Mouse (Mus musculus): ENCODE data around the gene Gm5148. TPM values are rescaled to one million over a fixed set of nuclear protein-coding genes. Genes with fewer than 3 reads are reported as not detected.

Gm5148 gene
- polyA plus RNA-seq (2014; fragmentation: Nextera tagmentation; extraction: Ambion mirVana) = 13.3 and 17.0 TPM in 2 replicates

DNA sequence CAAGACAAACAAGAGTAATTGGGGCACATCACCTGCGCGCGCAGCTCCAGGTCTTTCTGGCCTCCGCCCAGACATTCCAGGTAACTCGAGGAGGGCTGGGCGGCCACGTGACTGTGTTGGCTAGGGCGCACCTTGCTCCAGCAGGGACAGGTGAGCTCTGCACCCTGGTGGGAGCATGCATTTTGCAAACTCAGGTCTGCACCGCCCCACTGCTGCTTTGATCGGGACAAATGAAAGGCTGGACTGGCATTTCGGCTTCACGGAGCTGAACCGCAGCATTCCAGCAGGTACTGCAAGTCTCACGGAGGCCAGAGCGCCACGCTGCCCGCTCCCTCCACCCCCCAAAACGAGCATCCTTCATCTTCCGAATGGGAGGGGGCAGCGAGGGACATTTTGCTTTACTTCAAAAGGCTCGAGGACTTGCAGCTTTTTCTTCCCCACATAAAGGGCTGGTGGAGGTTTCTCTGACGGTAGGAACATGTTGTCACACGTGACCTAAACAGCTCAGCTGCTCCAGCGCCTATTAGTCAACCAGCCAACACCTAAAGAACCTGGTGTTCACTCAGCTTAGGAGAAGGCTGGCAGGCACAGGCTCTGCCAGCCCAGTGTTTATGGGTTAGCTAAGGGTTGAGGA, at the start of gene Gm5148:
Gene Gm5148, minus strand, starts transcription at position 320 of the 634 bp plus-strand sequence.
- DNase-seq (ENCODE audit: low spot score) (peak; percentile 57), ATAC-seq (ENCODE audit: low FRiP score) (peak; percentile 75)
- Histone ChIP-seq H3K4me2 (replicated peaks) (peak within 1 kb of the TSS; percentile 68), H3K4me3 (replicated peaks; ENCODE audit: low read length) (peak within 1 kb of the TSS; percentile 34), H3K27me3 (ENCODE audit: control insufficient read depth, insufficient read depth, low read length) (no peaks in the 10 kb centered on the region), H3K36me3 (replicated peaks; ENCODE audit: control insufficient read depth, insufficient read depth) (no peaks in the 10 kb centered on the region), H3K9me3 (ENCODE audit: control insufficient read depth, low read length) (no peaks in the 10 kb centered on the region), H3K27ac (peak within 1 kb of the TSS; percentile 69), H3K4me1 (replicated peaks; ENCODE audit: control insufficient read depth, insufficient read depth, low read length) (peaks cover 9% of the 10 kb centered on the region; the same call in 1 of the 2 replicates), H3K9ac (peak within 1 kb of the TSS; percentile 65)
- WGBS = 2% methylated on average over 24 of the region's 24 CpGs

DNA sequence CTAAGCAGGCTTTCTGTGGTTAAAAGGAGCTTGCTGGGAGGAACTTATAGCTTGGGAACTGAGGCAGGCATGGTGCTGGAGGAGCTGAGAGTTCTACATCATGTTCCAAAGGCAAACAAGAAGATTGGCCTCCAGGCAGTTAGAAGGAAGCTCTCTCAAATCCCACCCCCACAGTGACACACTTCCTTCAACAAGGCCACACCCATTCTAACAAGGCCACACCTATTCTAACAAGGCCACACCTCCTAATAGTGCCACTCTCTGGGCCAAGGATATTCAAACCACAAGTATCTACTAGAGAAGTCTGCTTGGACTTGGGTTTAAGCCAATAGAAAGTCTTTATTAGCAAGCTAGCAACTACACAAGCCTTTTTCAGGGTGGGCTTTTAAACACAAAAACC, 46.7 kb upstream of the Gm5148 start:
- H3K4me3 ChIP-seq (replicated peaks; ENCODE audit: low read length) = no peak overlapping the region
- H3K27ac ChIP-seq = no peak overlapping the region
- H3K9me3 ChIP-seq (ENCODE audit: control insufficient read depth, low read length) = no peaks in the 10 kb centered on the region
- no peak for DNase-seq (ENCODE audit: low spot score)
- H3K36me3 ChIP-seq (replicated peaks; ENCODE audit: control insufficient read depth, insufficient read depth) = no peaks in the 10 kb centered on the region
- no peak overlapping the region for H3K9ac ChIP-seq
- no peaks in the 10 kb centered on the region for H3K27me3 ChIP-seq (ENCODE audit: control insufficient read depth, insufficient read depth, low read length)
- H3K4me1 ChIP-seq (replicated peaks; ENCODE audit: control insufficient read depth, insufficient read depth, low read length) = peaks cover 31% of the 10 kb centered on the region
- no peak for ATAC-seq (ENCODE audit: low FRiP score)
- H3K4me2 ChIP-seq (replicated peaks) = no peak overlapping the region

DNA sequence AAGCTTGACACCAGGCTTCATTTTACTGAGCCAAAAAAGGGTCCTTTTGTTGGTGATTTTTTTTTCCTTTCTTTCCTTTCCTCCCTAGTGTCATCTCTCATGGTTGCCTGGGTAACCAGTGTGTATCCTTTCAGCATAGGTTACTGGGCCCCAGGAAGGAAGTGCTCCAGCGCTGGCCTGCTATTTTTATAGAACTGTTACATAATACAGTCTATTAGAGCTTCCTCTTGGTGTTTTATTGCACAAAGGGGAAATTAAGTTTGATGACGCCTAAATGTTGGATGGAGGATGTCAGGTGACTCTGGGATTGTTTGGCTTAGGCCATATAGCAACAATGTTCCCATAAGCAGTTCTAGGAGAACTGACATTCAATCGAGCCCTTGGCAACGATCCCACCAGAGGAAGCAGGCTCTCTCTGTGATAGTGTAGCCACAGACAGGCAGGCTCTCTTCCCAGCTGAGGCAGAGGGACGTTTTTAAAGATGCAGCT, 45.0 kb upstream of the Gm5148 start:
- H3K9ac ChIP-seq = 0 out of 2 replicates have a peak overlapping the region, but pooled peaks have one; percentile 49
- H3K4me1 ChIP-seq (replicated peaks; ENCODE audit: control insufficient read depth, insufficient read depth, low read length) = peaks cover 31% of the 10 kb centered on the region
- no peaks in the 10 kb centered on the region for H3K36me3 ChIP-seq (replicated peaks; ENCODE audit: control insufficient read depth, insufficient read depth)
- 6% methylated on average over 5 of the region's 5 CpGs for WGBS
- H3K27me3 ChIP-seq (ENCODE audit: control insufficient read depth, insufficient read depth, low read length) = no peaks in the 10 kb centered on the region
- H3K4me3 ChIP-seq (replicated peaks; ENCODE audit: low read length) = no peak overlapping the region
- H3K9me3 ChIP-seq (ENCODE audit: control insufficient read depth, low read length) = no peaks in the 10 kb centered on the region
- ATAC-seq (ENCODE audit: low FRiP score) = peak; percentile 86
- DNase-seq (ENCODE audit: low spot score) = peak; percentile 72
- peak overlapping the region; percentile 29 for H3K4me2 ChIP-seq (replicated peaks)
- peak overlapping the region; percentile 81 for H3K27ac ChIP-seq

DNA sequence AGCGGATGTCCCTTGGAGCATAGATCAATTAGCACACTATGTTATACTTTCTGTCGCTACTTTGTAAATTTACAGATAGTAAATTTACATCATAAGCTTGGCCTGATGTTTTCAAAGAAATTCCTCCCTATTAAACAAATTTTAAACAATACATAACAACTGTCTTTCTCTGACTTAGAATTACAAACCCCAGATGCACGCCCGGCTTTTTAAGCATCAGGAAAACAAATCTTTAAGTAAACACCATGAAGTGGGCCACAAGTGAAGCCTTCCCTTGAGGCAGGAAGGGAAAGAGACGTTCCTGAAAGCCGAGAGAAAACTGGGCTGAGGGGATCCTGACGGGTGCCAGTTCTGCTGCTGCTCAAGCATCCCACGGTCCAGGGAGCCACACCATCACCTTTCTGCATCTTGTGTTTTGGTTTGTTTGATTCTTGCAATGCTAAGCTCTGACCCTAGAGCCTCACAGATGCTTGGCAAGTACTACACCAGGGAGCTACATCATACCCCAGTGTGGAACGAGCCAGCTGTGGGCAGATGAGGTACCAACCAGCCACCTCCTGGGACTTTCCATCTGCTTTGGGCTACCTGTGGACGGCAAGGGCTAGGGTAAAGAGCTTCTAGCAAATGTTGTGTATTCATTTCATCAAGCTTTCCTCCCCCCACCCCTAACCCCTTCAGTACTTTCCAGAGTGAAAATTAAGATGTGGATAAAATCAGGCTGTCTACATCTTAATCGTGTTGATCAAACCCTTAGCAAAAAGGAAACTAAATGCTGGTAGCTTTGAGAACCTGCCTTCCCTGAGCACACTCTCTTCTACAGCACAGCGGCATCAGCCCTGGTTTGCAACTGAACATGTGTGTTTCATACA, 43.1 kb upstream of the Gm5148 start:
- Histone ChIP-seq H3K4me2 (replicated peaks) (no peak overlapping the region), H3K27ac (peak overlapping the region; percentile 81; the same call in 1 of the 2 replicates), H3K4me3 (replicated peaks; ENCODE audit: low read length) (no peak overlapping the region), H3K27me3 (ENCODE audit: control insufficient read depth, insufficient read depth, low read length) (no peaks in the 10 kb centered on the region), H3K9me3 (ENCODE audit: control insufficient read depth, low read length) (no peaks in the 10 kb centered on the region), H3K36me3 (replicated peaks; ENCODE audit: control insufficient read depth, insufficient read depth) (no peaks in the 10 kb centered on the region), H3K4me1 (replicated peaks; ENCODE audit: control insufficient read depth, insufficient read depth, low read length) (peaks cover 31% of the 10 kb centered on the region), H3K9ac (no peak overlapping the region)
- WGBS = 71% methylated on average over 12 of the region's 12 CpGs
- ATAC-seq (ENCODE audit: low FRiP score) (no peak), DNase-seq (ENCODE audit: low spot score) (no peak)

DNA sequence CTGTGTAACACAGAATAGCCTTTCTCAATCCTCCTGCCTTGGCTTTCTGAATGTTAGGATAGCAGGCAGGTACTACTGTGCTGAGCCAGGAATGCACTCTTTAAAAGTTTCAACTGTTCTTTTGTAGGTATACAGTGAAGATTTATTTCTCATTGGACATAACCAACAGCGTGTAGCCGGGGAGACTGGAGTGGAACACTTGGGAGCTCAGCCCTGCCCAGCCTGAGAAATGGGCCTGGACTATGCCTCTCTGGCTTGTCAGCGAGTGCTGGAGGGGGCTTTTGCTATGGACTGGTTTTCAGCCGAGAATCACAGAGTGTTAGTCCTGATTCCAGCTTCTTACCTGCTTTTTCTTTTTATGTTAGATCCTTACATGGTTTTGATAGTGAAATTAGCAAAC, 42.3 kb upstream of the Gm5148 start:
- Histone ChIP-seq H3K27ac (no peak overlapping the region), H3K9me3 (ENCODE audit: control insufficient read depth, low read length) (no peaks in the 10 kb centered on the region), H3K4me3 (replicated peaks; ENCODE audit: low read length) (no peak overlapping the region), H3K4me2 (replicated peaks) (no peak overlapping the region), H3K36me3 (replicated peaks; ENCODE audit: control insufficient read depth, insufficient read depth) (no peaks in the 10 kb centered on the region), H3K27me3 (ENCODE audit: control insufficient read depth, insufficient read depth, low read length) (no peaks in the 10 kb centered on the region), H3K9ac (no peak overlapping the region), H3K4me1 (replicated peaks; ENCODE audit: control insufficient read depth, insufficient read depth, low read length) (peaks cover 31% of the 10 kb centered on the region)
- 64% methylated on average over 4 of the region's 4 CpGs for WGBS
- DNase-seq (ENCODE audit: low spot score) = no peak
- no peak for ATAC-seq (ENCODE audit: low FRiP score)

DNA sequence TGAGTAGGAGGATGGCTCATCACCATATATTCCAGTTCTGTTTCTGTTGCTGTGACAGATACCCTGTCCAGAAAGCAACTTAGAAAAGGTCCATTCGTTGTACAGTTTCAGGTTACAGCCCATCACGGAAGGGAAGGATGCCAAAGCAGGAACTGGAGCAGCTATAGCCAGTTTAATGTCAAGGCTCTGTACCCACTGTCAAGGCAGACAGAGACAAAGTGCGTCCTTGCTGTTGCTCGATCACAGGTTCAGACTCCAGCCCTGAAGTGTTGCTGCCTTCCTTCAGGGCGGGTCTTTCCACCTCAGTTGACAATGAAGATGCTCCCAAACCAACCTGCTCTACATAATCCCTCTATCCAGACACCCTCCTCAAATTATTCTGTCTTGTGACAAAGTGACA, 41.7 kb upstream of the Gm5148 start:
- no peak for DNase-seq (ENCODE audit: low spot score)
- H3K9ac ChIP-seq = no peak overlapping the region
- no peaks in the 10 kb centered on the region for H3K27me3 ChIP-seq (ENCODE audit: control insufficient read depth, insufficient read depth, low read length)
- H3K36me3 ChIP-seq (replicated peaks; ENCODE audit: control insufficient read depth, insufficient read depth) = no peaks in the 10 kb centered on the region
- H3K27ac ChIP-seq = no peak overlapping the region
- ATAC-seq (ENCODE audit: low FRiP score) = no peak
- H3K4me1 ChIP-seq (replicated peaks; ENCODE audit: control insufficient read depth, insufficient read depth, low read length) = peaks cover 31% of the 10 kb centered on the region
- 82% methylated on average over 5 of the region's 5 CpGs for WGBS
- no peak overlapping the region for H3K4me2 ChIP-seq (replicated peaks)
- no peak overlapping the region for H3K4me3 ChIP-seq (replicated peaks; ENCODE audit: low read length)
- no peaks in the 10 kb centered on the region for H3K9me3 ChIP-seq (ENCODE audit: control insufficient read depth, low read length)

DNA sequence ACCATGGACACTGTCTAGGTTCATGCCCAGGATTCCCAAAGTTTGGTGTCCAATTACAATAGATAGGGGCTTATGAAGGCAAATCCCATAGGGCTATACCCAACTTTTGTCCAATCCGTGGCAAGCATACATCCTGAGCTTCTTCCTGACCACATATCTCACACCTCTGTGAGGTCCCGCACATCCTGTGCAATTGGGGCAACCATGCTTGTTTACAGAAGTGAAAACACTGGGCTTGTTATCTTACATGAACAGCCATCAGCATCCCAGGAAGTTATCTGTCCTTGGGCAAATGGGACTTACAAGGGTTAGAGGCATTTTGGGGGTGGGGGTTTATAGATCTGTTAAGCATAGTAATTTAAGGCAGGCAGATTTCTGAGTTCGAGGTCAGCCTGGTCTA, 41.0 kb upstream of the Gm5148 start:
- no peak for DNase-seq (ENCODE audit: low spot score)
- H3K27me3 ChIP-seq (ENCODE audit: control insufficient read depth, insufficient read depth, low read length) = no peaks in the 10 kb centered on the region
- peaks cover 31% of the 10 kb centered on the region for H3K4me1 ChIP-seq (replicated peaks; ENCODE audit: control insufficient read depth, insufficient read depth, low read length)
- no peak overlapping the region for H3K4me3 ChIP-seq (replicated peaks; ENCODE audit: low read length)
- no peak for ATAC-seq (ENCODE audit: low FRiP score)
- no peaks in the 10 kb centered on the region for H3K9me3 ChIP-seq (ENCODE audit: control insufficient read depth, low read length)
- WGBS = 90% methylated on average over 3 of the region's 3 CpGs
- H3K36me3 ChIP-seq (replicated peaks; ENCODE audit: control insufficient read depth, insufficient read depth) = no peaks in the 10 kb centered on the region
- H3K9ac ChIP-seq = no peak overlapping the region
- no peak overlapping the region for H3K27ac ChIP-seq
- H3K4me2 ChIP-seq (replicated peaks) = no peak overlapping the region

DNA sequence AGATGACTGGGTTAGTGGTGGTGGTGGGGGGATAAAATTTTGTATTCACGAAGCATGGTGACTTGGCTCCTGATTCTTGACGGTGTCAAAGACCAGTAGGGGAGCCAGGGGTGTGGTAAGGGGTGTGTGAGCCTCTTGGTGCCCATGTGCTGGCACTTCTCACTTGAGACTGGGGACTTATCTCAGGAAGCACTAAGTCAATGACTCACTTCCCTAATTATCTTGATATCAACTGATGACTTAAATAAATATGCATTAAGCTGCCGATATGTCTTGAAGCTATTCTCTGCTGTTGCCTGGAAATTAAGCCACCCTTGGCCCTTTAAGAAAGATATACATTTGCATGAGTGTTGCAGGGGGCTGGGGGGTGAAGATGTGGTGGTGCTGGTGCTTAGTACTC, 38.0 kb upstream of the Gm5148 start:
- H3K4me3 ChIP-seq (replicated peaks; ENCODE audit: low read length) = no peak overlapping the region
- no peaks in the 10 kb centered on the region for H3K36me3 ChIP-seq (replicated peaks; ENCODE audit: control insufficient read depth, insufficient read depth)
- WGBS = 80% methylated on average over 3 of the region's 3 CpGs
- no peaks in the 10 kb centered on the region for H3K9me3 ChIP-seq (ENCODE audit: control insufficient read depth, low read length)
- peaks cover 2% of the 10 kb centered on the region; the same call in 1 of the 2 replicates for H3K4me1 ChIP-seq (replicated peaks; ENCODE audit: control insufficient read depth, insufficient read depth, low read length)
- H3K27me3 ChIP-seq (ENCODE audit: control insufficient read depth, insufficient read depth, low read length) = no peaks in the 10 kb centered on the region
- ATAC-seq (ENCODE audit: low FRiP score) = no peak
- H3K4me2 ChIP-seq (replicated peaks) = no peak overlapping the region
- DNase-seq (ENCODE audit: low spot score) = no peak
- H3K27ac ChIP-seq = no peak overlapping the region
- no peak overlapping the region for H3K9ac ChIP-seq

DNA sequence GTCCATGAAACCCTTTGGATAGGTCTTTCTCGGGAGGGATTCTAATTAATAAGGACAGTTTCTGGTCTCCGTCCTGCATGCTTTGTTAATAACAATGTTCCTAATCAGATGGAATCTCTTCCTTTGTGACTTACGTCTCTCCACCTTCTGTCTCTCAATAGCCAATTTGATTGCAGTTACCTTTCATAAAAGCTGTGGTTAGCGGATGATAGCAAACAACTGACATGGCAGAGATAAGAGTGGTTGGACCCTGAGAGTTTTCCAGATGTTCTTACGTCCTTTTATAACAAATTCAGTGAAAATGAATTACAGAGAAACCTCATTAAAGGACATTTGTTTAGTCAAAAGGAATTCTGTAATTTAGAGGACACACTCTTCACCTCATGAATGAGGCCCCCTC, 37.5 kb upstream of the Gm5148 start:
- Histone ChIP-seq H3K27ac (no peak overlapping the region), H3K36me3 (replicated peaks; ENCODE audit: control insufficient read depth, insufficient read depth) (no peaks in the 10 kb centered on the region), H3K4me2 (replicated peaks) (no peak overlapping the region), H3K4me3 (replicated peaks; ENCODE audit: low read length) (no peak overlapping the region), H3K9ac (no peak overlapping the region), H3K4me1 (replicated peaks; ENCODE audit: control insufficient read depth, insufficient read depth, low read length) (no peaks in the 10 kb centered on the region; the same call in 1 of the 2 replicates), H3K27me3 (ENCODE audit: control insufficient read depth, insufficient read depth, low read length) (no peaks in the 10 kb centered on the region), H3K9me3 (ENCODE audit: control insufficient read depth, low read length) (no peaks in the 10 kb centered on the region)
- DNase-seq (ENCODE audit: low spot score) = no peak
- no peak for ATAC-seq (ENCODE audit: low FRiP score)
- WGBS = 58% methylated on average over 5 of the region's 5 CpGs

Data from hindbrain, embryonic 14.5 days (tissue).